Mouse (Mus musculus): ENCODE results near the gene Olfr59. TPM values are rescaled to one million over a fixed set of nuclear protein-coding genes. Genes with fewer than 3 reads are reported as not detected.

The Olfr59 gene
- total RNA-seq (2021): not detected
- long read RNA-seq, experiment 1: 0 reads
- long read RNA-seq, experiment 2: 0 reads

- DNase-seq: no peak
Measured at GRCm38 (mm10) chr11:74283436-74283835, at the start of gene Olfr59. TSS of gene Olfr59 (plus strand) at chr11:74283736.

- DNase-seq: no peak
Measured at GRCm38 (mm10) chr11:74241201-74241600, 42.3 kb upstream of the Olfr59 start.

GRCm38 (mm10) chr11:74259508-74259907 lies 24.0 kb upstream of the Olfr59 start, which contains the start of gene Olfr406:
TSS of gene Olfr406 (plus strand) at chr11:74259808.
- DNase-seq: no peak

GRCm38 (mm10) chr11:74287256-74287655 lies 3.7 kb downstream of the Olfr59 start:
- DNase-seq: no peak

GRCm38 (mm10) chr11:74326044-74326443 lies 42.5 kb downstream of the Olfr59 start:
- no peak for DNase-seq

- no peak for DNase-seq
Measured at GRCm38 (mm10) chr11:74328781-74329180, 45.2 kb downstream of the Olfr59 start.

GRCm38 (mm10) chr11:74337931-74338330 lies 54.4 kb downstream of the Olfr59 start, which contains the start of gene Olfr410:
TSS of gene Olfr410 (minus strand) at chr11:74338031.
- no peak for DNase-seq

Other genes starting within 250 kb of the Olfr59 start
- gene Olfr139, start 227.2 kb upstream of the Olfr59 start, total RNA-seq (2021): not detected
- gene Olfr399, start 227.1 kb upstream of the Olfr59 start, total RNA-seq (2021): not detected
- gene Zfp616, start 213.8 kb upstream of the Olfr59 start, total RNA-seq (2021): not detected
- gene Olfr401, start 170.0 kb upstream of the Olfr59 start, total RNA-seq (2021): not detected
- not detected for gene Olfr402, start 130.2 kb upstream of the Olfr59 start, total RNA-seq (2021)
- gene Olfr403, start 97.5 kb upstream of the Olfr59 start, total RNA-seq (2021): not detected
- not detected for gene Olfr43, start 72.4 kb upstream of the Olfr59 start, total RNA-seq (2021)
- gene Olfr406, start 23.9 kb upstream of the Olfr59 start, total RNA-seq (2021): not detected
- not detected for gene Olfr410, start 54.3 kb downstream of the Olfr59 start, total RNA-seq (2021)
- not detected for gene Olfr411, start 68.9 kb downstream of the Olfr59 start, total RNA-seq (2021)
- not detected for gene Olfr412, start 78.3 kb downstream of the Olfr59 start, total RNA-seq (2021)

All from heart, adult 18-20 months (tissue).